Mouse (Mus musculus): ENCODE measurements around the gene G6pc.

DNA sequence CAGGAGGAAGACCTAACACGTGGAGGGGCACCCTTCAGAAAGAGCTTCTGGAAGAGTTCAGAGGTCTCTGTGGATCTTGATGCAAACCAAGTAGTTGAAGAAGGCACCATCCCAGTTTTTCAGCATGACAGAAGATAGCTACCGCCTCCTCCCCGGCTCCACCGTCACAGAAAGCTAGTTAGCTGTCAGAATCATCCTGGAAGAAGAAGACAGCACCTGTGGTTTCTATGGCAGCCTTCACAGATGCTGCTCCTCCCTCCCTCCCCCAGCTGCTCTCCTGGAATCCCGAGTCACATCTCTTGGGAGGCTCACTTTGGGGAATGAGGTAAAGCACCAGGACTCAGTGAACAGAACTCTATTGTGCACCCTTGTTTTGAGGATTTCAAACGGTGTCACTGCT is 51.6 kb downstream of the G6pc start:
- TF ChIP-seq POLR2A (IDR thresholded peaks at IDR 0.05; ENCODE audit: insufficient read depth, low read depth, low read length) (no peak), CTCF (IDR thresholded peaks at IDR 0.05) (no peak), EP300 (IDR thresholded peaks at IDR 0.05; ENCODE audit: insufficient read depth, low read depth, low read length) (no peak)

Measured in heart, adult 2 months (tissue).